Mouse (Mus musculus) lung, postnatal 0 days (tissue): ENCODE data around the gene Plcb1.

Source experiments
- CTCF ChIP-seq: IDR thresholded peaks from 2 replicates; pipeline ENCODE4 v1.5.1; 2016; ENCODE audit warnings: antibody characterized with exemption, mild to moderate bottlenecking
- EP300 ChIP-seq: IDR thresholded peaks from 2 replicates; pipeline ENCODE4 v1.6.1; 2016; ENCODE audit warnings: antibody characterized with exemption, mild to moderate bottlenecking, control low read depth

DNA sequence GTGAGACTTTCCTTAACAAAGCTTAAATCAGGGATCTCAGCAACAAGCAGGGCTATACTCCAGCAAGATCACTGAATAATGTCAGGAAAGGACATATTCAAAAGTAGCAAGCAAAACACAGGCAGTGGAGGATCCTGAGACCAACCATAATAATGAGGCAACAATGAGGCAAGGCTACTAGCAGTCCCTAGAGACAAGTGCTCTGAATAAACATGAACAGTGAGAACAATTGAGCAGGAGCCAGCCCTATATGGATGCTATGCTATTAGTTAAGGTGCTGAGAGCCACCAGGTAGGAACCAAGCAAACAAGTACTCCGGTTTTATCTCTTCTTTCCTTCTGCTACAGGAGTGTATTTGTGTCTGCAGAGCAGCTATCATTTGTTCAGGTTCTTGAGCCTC, 24.8 kb upstream of the Plcb1 start:
- TF ChIP-seq CTCF, result no peak
- no peak for TF ChIP-seq EP300
